Mouse (Mus musculus) right cerebral cortex, adult 2 months (tissue): ENCODE data around the gene Grin2d.

Experiments
- DNase-seq, 2 experiments: peaks; one replicate each; pipeline ENCODE4 v3.0.0; 2021 to 2022; ENCODE audit warnings: low spot score in 2 of 2

Gene Grin2d

DNA sequence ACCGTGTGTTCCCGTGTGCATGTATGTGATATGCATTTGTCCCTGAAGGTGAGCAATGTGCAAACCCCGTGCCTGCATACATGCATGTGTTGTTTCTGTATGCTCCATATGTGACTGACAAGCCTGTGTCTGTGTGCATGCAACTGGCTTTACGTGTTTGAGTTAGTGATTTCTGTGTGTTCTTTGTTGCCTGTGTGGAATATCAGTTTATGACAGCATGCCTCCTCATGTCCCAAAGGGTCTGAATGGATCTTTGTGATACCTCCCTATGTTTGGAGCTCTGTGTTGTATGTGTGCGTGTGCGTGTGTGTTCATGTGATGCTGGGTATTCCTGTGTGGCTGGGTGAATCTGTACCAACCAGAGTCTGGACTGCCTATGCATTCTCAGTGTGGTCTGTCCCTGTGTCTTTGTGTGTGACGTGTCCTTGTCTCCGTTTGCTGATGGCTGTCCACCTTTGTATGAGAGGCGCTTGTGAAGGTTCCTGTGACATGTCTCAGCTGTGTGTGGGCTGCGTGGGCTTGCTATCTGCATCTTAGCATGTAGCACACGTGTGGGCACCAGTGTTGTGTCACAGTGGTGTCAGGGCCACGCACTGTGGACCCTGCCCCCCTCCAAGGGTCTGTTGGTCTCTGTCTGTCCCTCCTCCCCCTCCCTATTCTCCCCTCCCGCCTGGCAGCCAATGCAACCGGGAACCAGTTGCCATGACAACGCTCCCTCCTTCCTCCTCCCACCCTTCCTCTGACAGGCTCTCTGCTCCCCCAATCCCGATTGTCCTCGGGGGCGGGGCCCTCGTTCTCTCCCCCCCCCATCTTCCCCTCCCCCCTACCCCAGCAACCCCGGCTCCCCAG lies 93.4 kb downstream of the Grin2d start, which contains the start of gene Sult2b1:
Sult2b1 (minus strand) TSS at position 146 of the 849 bp plus-strand sequence.
- peak; percentile 91 to 96 for DNase-seq

DNA sequence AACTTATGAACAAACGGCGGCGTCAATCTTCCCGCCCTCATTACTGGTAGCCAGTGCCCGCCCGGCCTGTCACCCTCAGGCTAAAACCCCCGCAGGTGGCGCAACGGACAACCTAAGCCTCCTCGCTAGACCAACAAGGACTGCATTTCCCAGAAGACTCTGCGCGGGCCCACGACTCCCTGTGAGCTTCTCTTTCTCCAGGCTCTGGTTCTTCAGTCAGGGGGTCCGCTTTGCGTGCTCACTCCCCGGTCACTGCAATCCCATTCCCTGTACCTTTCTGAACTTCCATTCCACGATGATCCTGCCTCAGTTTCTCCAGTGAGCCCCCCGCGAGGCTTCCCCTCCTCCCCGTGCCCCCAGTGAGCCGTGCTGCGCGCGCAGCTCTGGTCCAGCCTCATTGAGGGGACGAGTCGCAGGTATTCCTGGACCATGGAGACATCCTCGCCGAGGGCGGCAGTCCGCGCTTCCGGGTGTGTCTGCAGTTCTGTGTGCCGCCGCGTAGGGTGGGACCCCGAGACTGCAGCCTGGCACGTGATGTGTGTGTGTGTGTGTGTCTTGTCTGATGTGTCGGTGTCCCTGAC lies 94.6 kb downstream of the Grin2d start, which contains the start of gene Lmtk3:
Lmtk3 (plus strand) TSS at position 228 of the 581 bp plus-strand sequence.
- DNase-seq: peak; percentile 80 to 88

DNA sequence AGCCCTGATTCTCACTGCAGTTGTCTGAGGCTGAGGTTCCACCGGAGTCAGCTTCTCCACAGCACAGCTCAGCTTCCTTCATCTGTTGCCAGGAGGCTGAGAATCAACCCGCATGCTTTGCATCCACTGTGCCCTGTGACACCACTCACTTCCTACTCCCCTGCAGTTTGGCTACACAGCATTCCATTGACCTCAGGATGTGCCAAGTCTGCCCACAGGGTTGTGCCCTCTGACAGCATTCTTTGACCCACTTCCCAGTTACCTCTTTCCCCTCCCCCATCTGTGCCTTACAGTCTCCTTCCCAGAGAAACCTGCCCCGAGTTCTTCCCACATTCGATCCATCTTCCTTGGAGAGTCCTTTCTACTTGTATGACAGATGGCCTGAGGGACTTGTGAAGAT lies 95.9 kb downstream of the Grin2d start:
- DNase-seq: no peak
